Mouse (Mus musculus): ENCODE results near the gene Rnls. TPM values are rescaled to one million over a fixed set of nuclear protein-coding genes. Genes with fewer than 3 reads are reported as not detected.

Gene Rnls
- polyA plus RNA-seq, 1 experiment from 2014 or later: 3.1 TPM

GRCm38 (mm10) chr19:33158234-33158633 is 233.9 kb downstream of the Rnls start:
- no peak for DNase-seq
- H3K4me2 ChIP-seq (ENCODE audit: low read depth, low read length): no peak overlapping the region
- TF ChIP-seq EP300 (IDR thresholded peaks at IDR 0.05; ENCODE audit: low read depth) (no peak), CTCF (IDR thresholded peaks at IDR 0.05; ENCODE audit: low read depth) (no peak)

GRCm38 (mm10) chr19:33148411-33148810 is 243.7 kb downstream of the Rnls start:
- no peak overlapping the region for H3K9ac ChIP-seq (replicated peaks)
- no peak overlapping the region for H3K4me3 ChIP-seq (ENCODE audit: low read depth, low read length)
- ATAC-seq: no peak
- H3K27me3 ChIP-seq (ENCODE audit: insufficient read depth, low read length): no peaks in the 10 kb centered on the region
- H3K27ac ChIP-seq (ENCODE audit: low read depth): no peak overlapping the region
- H3K4me2 ChIP-seq (ENCODE audit: low read depth, low read length): no peak overlapping the region
- WGBS (ENCODE audit: insufficient replicate concordance): 71% methylated on average over 3 of the region's 3 CpGs
- no peaks in the 10 kb centered on the region for H3K9me3 ChIP-seq (ENCODE audit: low read length)
- no peaks in the 10 kb centered on the region for H3K36me3 ChIP-seq (replicated peaks; ENCODE audit: insufficient read depth, low read length)
- no peak for DNase-seq
- TF ChIP-seq EP300 (IDR thresholded peaks at IDR 0.05; ENCODE audit: low read depth) (no peak), CTCF (IDR thresholded peaks at IDR 0.05; ENCODE audit: low read depth) (no peak)
- H3K4me1 ChIP-seq (ENCODE audit: insufficient read depth): no peaks in the 10 kb centered on the region

More at GRCm38 (mm10) chr19:33158234-33158633, 233.9 kb downstream of the Rnls start:
- Histone ChIP-seq H3K36me3 (replicated peaks; ENCODE audit: insufficient read depth, low read length) (no peaks in the 10 kb centered on the region), H3K27me3 (ENCODE audit: insufficient read depth, low read length) (no peaks in the 10 kb centered on the region), H3K9ac (replicated peaks) (no peak overlapping the region), H3K9me3 (ENCODE audit: low read length) (no peaks in the 10 kb centered on the region), H3K4me3 (ENCODE audit: low read depth, low read length) (no peak overlapping the region), H3K27ac (ENCODE audit: low read depth) (no peak overlapping the region), H3K4me1 (ENCODE audit: insufficient read depth) (no peaks in the 10 kb centered on the region)
- ATAC-seq: no peak
- WGBS (ENCODE audit: insufficient replicate concordance): 46% methylated on average over 2 of the region's 2 CpGs

GRCm38 (mm10) chr19:33143198-33143597 is 248.9 kb downstream of the Rnls start:
- H3K36me3 ChIP-seq (replicated peaks; ENCODE audit: insufficient read depth, low read length): no peaks in the 10 kb centered on the region
- ATAC-seq: no peak
- WGBS (ENCODE audit: insufficient replicate concordance): 79% methylated on average over 2 of the region's 2 CpGs
- H3K9ac ChIP-seq (replicated peaks): no peak overlapping the region
- DNase-seq: no peak
- no peaks in the 10 kb centered on the region for H3K9me3 ChIP-seq (ENCODE audit: low read length)
- no peak overlapping the region for H3K4me2 ChIP-seq (ENCODE audit: low read depth, low read length)
- H3K27ac ChIP-seq (ENCODE audit: low read depth): no peak overlapping the region
- H3K4me1 ChIP-seq (ENCODE audit: insufficient read depth): no peaks in the 10 kb centered on the region
- no peak for TF ChIP-seq CTCF (IDR thresholded peaks at IDR 0.05; ENCODE audit: low read depth)
- no peak for TF ChIP-seq EP300 (IDR thresholded peaks at IDR 0.05; ENCODE audit: low read depth)
- H3K27me3 ChIP-seq (ENCODE audit: insufficient read depth, low read length): no peaks in the 10 kb centered on the region
- no peak overlapping the region for H3K4me3 ChIP-seq (ENCODE audit: low read depth, low read length)

GRCm38 (mm10) chr19:33137316-33137715 is 254.8 kb downstream of the Rnls start:
- no peak for DNase-seq
- no peaks in the 10 kb centered on the region for H3K4me1 ChIP-seq (ENCODE audit: insufficient read depth)
- TF ChIP-seq EP300 (IDR thresholded peaks at IDR 0.05; ENCODE audit: low read depth) (no peak), CTCF (IDR thresholded peaks at IDR 0.05; ENCODE audit: low read depth) (no peak)
- no peak for ATAC-seq
- H3K36me3 ChIP-seq (replicated peaks; ENCODE audit: insufficient read depth, low read length): no peaks in the 10 kb centered on the region
- 76% methylated on average over 5 of the region's 5 CpGs for WGBS (ENCODE audit: insufficient replicate concordance)
- no peak overlapping the region for H3K27ac ChIP-seq (ENCODE audit: low read depth)
- H3K4me2 ChIP-seq (ENCODE audit: low read depth, low read length): no peak overlapping the region
- no peak overlapping the region for H3K4me3 ChIP-seq (ENCODE audit: low read depth, low read length)
- H3K27me3 ChIP-seq (ENCODE audit: insufficient read depth, low read length): no peaks in the 10 kb centered on the region
- H3K9me3 ChIP-seq (ENCODE audit: low read length): no peaks in the 10 kb centered on the region
- no peak overlapping the region for H3K9ac ChIP-seq (replicated peaks)

- Histone ChIP-seq H3K27ac (ENCODE audit: low read depth) (no peak overlapping the region), H3K27me3 (ENCODE audit: insufficient read depth, low read length) (no peaks in the 10 kb centered on the region), H3K4me2 (ENCODE audit: low read depth, low read length) (no peak overlapping the region), H3K36me3 (replicated peaks; ENCODE audit: insufficient read depth, low read length) (no peaks in the 10 kb centered on the region), H3K9ac (replicated peaks) (no peak overlapping the region), H3K9me3 (ENCODE audit: low read length) (no peaks in the 10 kb centered on the region), H3K4me3 (ENCODE audit: low read depth, low read length) (no peak overlapping the region), H3K4me1 (ENCODE audit: insufficient read depth) (peaks cover 2% of the 10 kb centered on the region; the same call in 1 of the 2 replicates)
- ATAC-seq (no peak), DNase-seq (no peak)
- WGBS (ENCODE audit: insufficient replicate concordance): 69% methylated on average over 6 of the region's 6 CpGs
- TF ChIP-seq CTCF (IDR thresholded peaks at IDR 0.05; ENCODE audit: low read depth): no peak
- TF ChIP-seq EP300 (IDR thresholded peaks at IDR 0.05; ENCODE audit: low read depth): no peak
Observed at GRCm38 (mm10) chr19:33122611-33123226, 269.4 kb downstream of the Rnls start.

GRCm38 (mm10) chr19:33119947-33120346 is 272.1 kb downstream of the Rnls start:
- no peak for ATAC-seq
- Histone ChIP-seq H3K4me2 (ENCODE audit: low read depth, low read length) (no peak overlapping the region), H3K9ac (replicated peaks) (no peak overlapping the region), H3K4me3 (ENCODE audit: low read depth, low read length) (no peak overlapping the region), H3K27me3 (ENCODE audit: insufficient read depth, low read length) (no peaks in the 10 kb centered on the region), H3K36me3 (replicated peaks; ENCODE audit: insufficient read depth, low read length) (no peaks in the 10 kb centered on the region), H3K27ac (ENCODE audit: low read depth) (no peak overlapping the region; the same call in 1 of the 2 replicates), H3K4me1 (ENCODE audit: insufficient read depth) (peaks cover 2% of the 10 kb centered on the region; the same call in 1 of the 2 replicates), H3K9me3 (ENCODE audit: low read length) (no peaks in the 10 kb centered on the region)
- TF ChIP-seq EP300 (IDR thresholded peaks at IDR 0.05; ENCODE audit: low read depth): no peak
- no peak for TF ChIP-seq CTCF (IDR thresholded peaks at IDR 0.05; ENCODE audit: low read depth)
- WGBS (ENCODE audit: insufficient replicate concordance): 45% methylated on average over 5 of the region's 5 CpGs
- DNase-seq: no peak
